Mouse (Mus musculus) megakaryocyte, embryonic 14.5 days (primary cell): ENCODE measurements around the gene Scyl3.

Source experiments
- FLI1 ChIP-seq: IDR thresholded peaks from 2 replicates; pipeline ENCODE4 v1.6.1; 2012; ENCODE audit warnings: low read length, inconsistent platforms, mixed read lengths
- GATA1 ChIP-seq: IDR thresholded peaks from 3 replicates; pipeline ENCODE4 v1.6.1; 2012; ENCODE audit warnings: mixed read lengths, low read length, inconsistent platforms, borderline replicate concordance

DNA sequence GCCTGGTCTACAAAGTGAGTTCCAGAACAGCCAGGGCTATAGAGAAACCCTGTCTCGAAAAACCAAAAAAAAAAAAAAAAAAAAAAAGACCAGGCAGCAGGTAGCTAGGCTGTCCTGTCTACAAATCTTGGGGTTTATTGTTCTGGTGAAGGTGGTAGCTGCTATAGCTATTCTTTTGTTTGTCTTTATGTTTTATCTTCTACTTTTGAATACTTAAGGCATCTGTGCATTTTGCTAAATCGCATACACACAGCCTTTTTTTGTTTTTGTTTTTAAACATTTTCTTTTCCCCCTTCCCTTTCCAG, 66.7 kb downstream of the Scyl3 start:
- no peak for TF ChIP-seq GATA1
- TF ChIP-seq FLI1: no peak
